Mouse (Mus musculus) G1E (cell line): ENCODE results near the gene Chst11.

Experiments
- CTCF ChIP-seq: IDR thresholded peaks from 2 replicates; pipeline ENCODE4 v1.5.1; 2012; ENCODE audit warnings: low read depth, low read length, inconsistent platforms, mixed read lengths
- POLR2AphosphoS5 ChIP-seq: IDR thresholded peaks from 2 replicates; pipeline ENCODE4 v1.6.1; 2012; ENCODE audit warnings: low read depth, low read length, inconsistent platforms; ENCODE audit not compliant: insufficient replicate concordance
- TAL1 ChIP-seq: conservative IDR thresholded peaks from 2 replicates; pipeline ENCODE4 v1.6.1; 2012; ENCODE audit warnings: low read depth, low read length, inconsistent platforms, mixed read lengths

DNA sequence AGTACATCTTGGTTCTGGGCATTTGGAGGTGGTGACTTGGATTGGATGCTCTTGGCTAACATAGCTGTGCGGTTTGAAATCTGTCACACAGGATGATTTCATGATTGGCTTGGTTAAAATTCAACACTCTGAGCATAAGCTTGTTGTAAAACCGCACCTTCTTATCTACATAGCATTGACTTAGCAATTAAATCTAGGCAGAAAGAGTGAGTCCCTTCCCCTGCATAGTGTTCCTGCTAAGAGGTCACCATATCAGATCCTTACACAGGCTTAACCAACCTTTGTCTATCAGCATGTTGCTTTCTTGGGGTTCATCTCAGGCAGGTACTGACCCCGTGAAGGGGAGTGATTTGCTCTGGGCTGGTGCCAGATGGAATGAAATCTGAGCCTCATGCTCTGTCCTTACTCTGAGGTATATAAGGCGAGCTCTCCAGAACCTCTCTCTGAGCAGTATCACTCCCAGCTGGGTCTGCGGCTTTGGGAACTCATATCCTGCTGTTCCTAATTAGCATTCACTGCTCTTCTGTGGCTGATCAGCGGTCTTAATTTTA, 10.6 kb upstream of the Chst11 start:
- no peak for TF ChIP-seq CTCF
- TF ChIP-seq TAL1 = no peak
- no peak for TF ChIP-seq POLR2AphosphoS5
